ENCODE assay signal across 13 mouse cellular contexts in the genomic region with DNA sequence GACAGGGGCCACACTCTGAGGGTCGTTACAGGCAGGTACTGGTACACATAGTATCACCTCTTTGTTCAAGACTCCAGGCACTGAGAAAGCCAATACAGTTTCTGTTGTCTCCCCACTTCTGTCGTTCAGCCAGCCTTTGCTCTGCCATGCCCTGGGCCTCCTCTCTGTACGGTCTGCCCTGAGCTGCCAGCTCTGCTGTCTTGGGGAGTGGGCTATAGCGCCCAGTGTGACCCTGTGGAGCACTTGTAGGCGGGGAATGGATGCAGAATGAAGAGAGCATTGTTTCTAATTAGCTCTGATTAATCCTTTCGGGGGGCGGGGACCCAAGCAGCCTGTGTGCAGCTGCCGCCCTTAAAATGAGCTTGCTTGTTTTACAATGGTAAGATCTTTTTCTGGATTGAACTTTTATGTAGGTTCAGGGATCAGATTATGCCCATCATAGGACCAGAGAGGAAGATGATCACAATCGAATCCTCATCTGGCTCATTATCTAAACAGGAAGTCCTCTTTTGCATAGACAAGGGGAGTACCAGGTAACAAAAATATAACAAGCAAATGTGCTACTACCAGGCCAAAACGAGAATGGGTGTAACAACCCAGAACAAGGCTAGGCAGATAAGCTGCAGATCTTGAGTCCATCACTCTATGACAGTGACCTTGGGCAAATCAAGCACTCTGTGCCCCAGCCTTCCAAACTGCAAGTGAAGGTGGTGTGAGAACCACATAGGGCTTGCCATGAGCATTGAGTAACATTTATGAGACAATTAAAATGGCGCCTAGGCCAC. TPM values are rescaled to one million over a fixed set of nuclear protein-coding genes. Genes with fewer than 3 reads are reported as not detected.
DNase-seq lines count a peak whose midpoint lies in the region; ATAC-seq and TF ChIP-seq lines count a peak whose summit lies in the region.
"Had no signal": no experiment of that assay in that cellular context is flagged by ENCODE, and none has a peak within 500 bp of the region (broad histone marks: within the 10 kb centered on the region; RNA-seq: fewer than 3 reads in every experiment).

No protein-coding gene starts in this region.

- no peak overlapping the region for H3K4me3 ChIP-seq in hindbrain, embryonic 10.5 days
- no peak overlapping the region for H3K4me3 ChIP-seq in hindbrain, embryonic 14.5 days (replicated peaks; ENCODE audit: low read length)
- H3K4me3 ChIP-seq in forebrain, embryonic 14.5 days (ENCODE audit: low read depth, low read length): no peak overlapping the region
- H3K4me3 ChIP-seq in liver, embryonic 16.5 days (ENCODE audit: low read depth, low read length): no peak overlapping the region
- no peak overlapping the region for H3K4me3 ChIP-seq in stomach, postnatal 0 days (ENCODE audit: low read depth, low read length)
- H3K4me3 ChIP-seq: limb, embryonic 15.5 days had no signal

- peak overlapping the region; percentile 71; the same call in 1 of the 2 replicates for H3K27ac ChIP-seq in hindbrain, embryonic 10.5 days
- no peak overlapping the region for H3K27ac ChIP-seq in hindbrain, embryonic 14.5 days
- H3K27ac ChIP-seq in forebrain, embryonic 14.5 days (ENCODE audit: low read depth, low read length): peak overlapping the region; percentile 29
- peak overlapping the region; percentile 99 for H3K27ac ChIP-seq in liver, embryonic 16.5 days (ENCODE audit: low read length)
- H3K27ac ChIP-seq in stomach, postnatal 0 days (replicated peaks): no peak overlapping the region
- H3K27ac ChIP-seq: kidney, postnatal 0 days; limb, embryonic 15.5 days had no signal

- TF ChIP-seq CTCF in stomach, postnatal 0 days (IDR thresholded peaks at IDR 0.05; ENCODE audit: low read depth): no peak

- peaks cover 3% of the 10 kb centered on the region; the same call in 1 of the 2 replicates for H3K9me3 ChIP-seq in hindbrain, embryonic 10.5 days
- H3K9me3 ChIP-seq in hindbrain, embryonic 14.5 days (ENCODE audit: control insufficient read depth, low read length): no peaks in the 10 kb centered on the region
- no peaks in the 10 kb centered on the region for H3K9me3 ChIP-seq in forebrain, embryonic 14.5 days (replicated peaks; ENCODE audit: control insufficient read depth, low read length)
- H3K9me3 ChIP-seq in liver, embryonic 16.5 days (replicated peaks; ENCODE audit: control insufficient read depth, low read length): no peaks in the 10 kb centered on the region
- H3K9me3 ChIP-seq in stomach, postnatal 0 days (ENCODE audit: control insufficient read depth, low read length): no peaks in the 10 kb centered on the region
- H3K9me3 ChIP-seq: limb, embryonic 15.5 days had no signal

- no peak overlapping the region for H3K4me2 ChIP-seq in hindbrain, embryonic 14.5 days (replicated peaks)
- H3K4me2 ChIP-seq in forebrain, embryonic 14.5 days (ENCODE audit: low read length): no peak overlapping the region
- peak overlapping the region; percentile 44; the same call in 1 of the 2 replicates for H3K4me2 ChIP-seq in liver, embryonic 16.5 days (ENCODE audit: low read depth, low read length)
- no peak overlapping the region for H3K4me2 ChIP-seq in stomach, postnatal 0 days (replicated peaks; ENCODE audit: low read depth)
- H3K4me2 ChIP-seq: limb, embryonic 15.5 days had no signal

- DNase-seq in hindbrain, embryonic 10.5 days (ENCODE audit: low spot score): no peak
- no peak for DNase-seq in hindbrain, embryonic 14.5 days (ENCODE audit: low spot score)
- peak; percentile 39 for DNase-seq in Muller cell, postnatal 12 days (ENCODE audit: inconsistent ontology term)
- DNase-seq in forebrain, embryonic 14.5 days (ENCODE audit: low spot score): peak; percentile 65
- DNase-seq in left cerebral cortex, adult 18-20 months (ENCODE audit: low spot score in 2 of 2): no peak
- DNase-seq in lung, postnatal 36 days: no peak
- no peak for DNase-seq in stomach, postnatal 0 days (ENCODE audit: low spot score)
- DNase-seq: adrenal gland, postnatal 25 days; cerebellum, adult 18-20 months; thymus, postnatal 4 days had no signal

- no peak for ATAC-seq in hindbrain, embryonic 14.5 days (ENCODE audit: low FRiP score)
- peak; percentile 62 for ATAC-seq in forebrain, embryonic 14.5 days
- no peak for ATAC-seq in liver, embryonic 16.5 days (ENCODE audit: low read depth)
- ATAC-seq in stomach, postnatal 0 days (ENCODE audit: low FRiP score, low TSS enrichment): no peak

- 73% methylated on average over 11 of the region's 11 CpGs for WGBS in hindbrain, embryonic 10.5 days
- WGBS in hindbrain, embryonic 14.5 days: 54% methylated on average over 11 of the region's 11 CpGs
- 16% methylated on average over 11 of the region's 11 CpGs for whole genome bisulfite sequencing in forebrain, embryonic 14.5 days
- WGBS in liver, embryonic 16.5 days (ENCODE audit: insufficient replicate concordance): 58% methylated on average over 11 of the region's 11 CpGs
- 68% methylated on average over 11 of the region's 11 CpGs for WGBS in stomach, postnatal 0 days

- H3K36me3 ChIP-seq in hindbrain, embryonic 10.5 days: no peaks in the 10 kb centered on the region
- no peaks in the 10 kb centered on the region for H3K36me3 ChIP-seq in hindbrain, embryonic 14.5 days (replicated peaks; ENCODE audit: control insufficient read depth, insufficient read depth)
- H3K36me3 ChIP-seq in forebrain, embryonic 14.5 days (ENCODE audit: control insufficient read depth, insufficient read depth, low read length): no peaks in the 10 kb centered on the region
- no peaks in the 10 kb centered on the region for H3K36me3 ChIP-seq in liver, embryonic 16.5 days (ENCODE audit: control insufficient read depth, insufficient read depth)
- no peaks in the 10 kb centered on the region for H3K36me3 ChIP-seq in stomach, postnatal 0 days (ENCODE audit: control insufficient read depth, insufficient read depth, low read length)
- H3K36me3 ChIP-seq: limb, embryonic 15.5 days had no signal

- H3K27me3 ChIP-seq in hindbrain, embryonic 10.5 days (ENCODE audit: insufficient read depth, poor library complexity, severe bottlenecking): peaks cover 25% of the 10 kb centered on the region
- H3K27me3 ChIP-seq in hindbrain, embryonic 14.5 days (ENCODE audit: control insufficient read depth, insufficient read depth, low read length): no peaks in the 10 kb centered on the region
- H3K27me3 ChIP-seq in forebrain, embryonic 14.5 days (replicated peaks; ENCODE audit: control insufficient read depth, insufficient read depth, low read length): no peaks in the 10 kb centered on the region
- no peaks in the 10 kb centered on the region for H3K27me3 ChIP-seq in liver, embryonic 16.5 days (ENCODE audit: control insufficient read depth, insufficient read depth, low read depth, low read length)
- H3K27me3 ChIP-seq in stomach, postnatal 0 days (ENCODE audit: control insufficient read depth, insufficient read depth, low read length): no peaks in the 10 kb centered on the region

- no peak for TF ChIP-seq EP300 in stomach, postnatal 0 days (optimal IDR thresholded peaks at IDR 0.05)

- H3K4me1 ChIP-seq in hindbrain, embryonic 10.5 days (replicated peaks): peaks cover 65% of the 10 kb centered on the region
- peaks cover 13% of the 10 kb centered on the region; the same call in 1 of the 2 replicates for H3K4me1 ChIP-seq in hindbrain, embryonic 14.5 days (replicated peaks; ENCODE audit: control insufficient read depth, insufficient read depth, low read length)
- H3K4me1 ChIP-seq in forebrain, embryonic 14.5 days (ENCODE audit: control insufficient read depth, insufficient read depth, low read length): peaks cover 20% of the 10 kb centered on the region
- peaks cover 73% of the 10 kb centered on the region for H3K4me1 ChIP-seq in liver, embryonic 16.5 days (ENCODE audit: control insufficient read depth, low read depth, low read length)
- peaks cover 3% of the 10 kb centered on the region for H3K4me1 ChIP-seq in stomach, postnatal 0 days (replicated peaks; ENCODE audit: control insufficient read depth, insufficient read depth)

- no peak overlapping the region for H3K9ac ChIP-seq in hindbrain, embryonic 14.5 days
- no peak overlapping the region for H3K9ac ChIP-seq in forebrain, embryonic 14.5 days (ENCODE audit: low read length)
- peak overlapping the region; percentile 56 for H3K9ac ChIP-seq in liver, embryonic 16.5 days (ENCODE audit: low read depth, low read length)
- no peak overlapping the region for H3K9ac ChIP-seq in stomach, postnatal 0 days (ENCODE audit: low read length)
- H3K9ac ChIP-seq: limb, embryonic 15.5 days had no signal

RNA-seq across cellular contexts. Expression of gene Wdr26, which starts 48.0 kb away (rescaled TPM):
- 25.6 and 30.3 TPM in 2 replicates for polyA plus RNA-seq in hindbrain, embryonic 10.5 days (2016; fragmentation: Nextera tagmentation; extraction: Ambion mirVana)
- polyA plus RNA-seq in hindbrain, embryonic 14.5 days (2014; fragmentation: Nextera tagmentation; extraction: Ambion mirVana): 45.7 and 49.8 TPM in 2 replicates
- 38.0 and 38.5 TPM in 2 replicates for polyA plus RNA-seq in forebrain, embryonic 14.5 days (2014; fragmentation: Nextera tagmentation; extraction: Ambion mirVana)
- polyA plus RNA-seq in liver, embryonic 16.5 days (2015; fragmentation: Nextera tagmentation; extraction: Ambion mirVana): 42.9 and 46.1 TPM in 2 replicates
- total RNA-seq in left cerebral cortex, adult 18-20 months (2021): 10 to 100 TPM; 98.1 to 98.9 TPM
- polyA plus RNA-seq in stomach, postnatal 0 days (2015; fragmentation: Nextera tagmentation; extraction: Ambion mirVana): 42.1 and 45.4 TPM in 2 replicates

Comparison
In these comparisons a context has a peak if more than half of its experiments do, and no peak if none do; other contexts are left out.
1. H3K27ac ChIP-seq: peak in hindbrain, embryonic 10.5 days (single experiment), forebrain, embryonic 14.5 days (single experiment) and liver, embryonic 16.5 days (single experiment); none in hindbrain, embryonic 14.5 days (single experiment) and stomach, postnatal 0 days (single experiment).
2. DNase-seq: peak in Muller cell, postnatal 12 days (single experiment) and forebrain, embryonic 14.5 days (single experiment); none in hindbrain, embryonic 10.5 days (single experiment), hindbrain, embryonic 14.5 days (single experiment), left cerebral cortex, adult 18-20 months (0 of 2), lung, postnatal 36 days (single experiment) and stomach, postnatal 0 days (single experiment).